Mouse (Mus musculus) liver, embryonic 15.5 days (tissue): ENCODE data around the gene Car12. TPM values are rescaled to one million over a fixed set of nuclear protein-coding genes. Genes with fewer than 3 reads are reported as not detected.

Source experiments
- ATAC-seq: fragments of 200-750 bp; cut with Nextera tagmentation; 2 replicates; pipeline ENCODE4 v1.8.0; 2017; ENCODE audit warnings: moderate number of reproducible peaks, mild to moderate bottlenecking, moderate library complexity; ENCODE audit not compliant: insufficient read depth
- H3K27ac ChIP-seq: fragments of 300-500 bp; sonication (generic); replicated peaks from 2 replicates; pipeline ENCODE4 v1.5.1; 2015; ENCODE audit warnings: mild to moderate bottlenecking, inconsistent platforms
- H3K27me3 ChIP-seq: fragments of 300-500 bp; sonication (generic); 2 replicates; pipeline ENCODE4 v1.6.1; 2015; ENCODE audit warnings: mild to moderate bottlenecking, inconsistent platforms
- H3K36me3 ChIP-seq: fragments of 300-500 bp; sonication (generic); replicated peaks from 2 replicates; pipeline ENCODE4 v1.6.1; 2015; ENCODE audit warnings: moderate library complexity, mild to moderate bottlenecking, inconsistent platforms
- H3K4me1 ChIP-seq: fragments of 300-500 bp; sonication (generic); replicated peaks from 2 replicates; pipeline ENCODE4 v1.6.1; 2015; ENCODE audit warnings: inconsistent platforms
- H3K4me2 ChIP-seq: fragments of 300-500 bp; sonication (generic); 2 replicates; pipeline ENCODE4 v1.6.1; 2015; ENCODE audit warnings: moderate library complexity, mild to moderate bottlenecking, inconsistent platforms
- H3K4me3 ChIP-seq: fragments of 300-500 bp; sonication (generic); replicated peaks from 2 replicates; pipeline ENCODE4 v1.5.1; 2015; ENCODE audit warnings: mild to moderate bottlenecking, inconsistent platforms
- H3K9ac ChIP-seq: fragments of 300-500 bp; sonication (generic); 2 replicates; pipeline ENCODE4 v1.6.1; 2015; ENCODE audit warnings: moderate library complexity, mild to moderate bottlenecking, inconsistent platforms
- H3K9me3 ChIP-seq: fragments of 300-500 bp; sonication (generic); replicated peaks from 2 replicates; pipeline ENCODE4 v1.6.1; 2016; ENCODE audit warnings: inconsistent platforms
- whole genome bisulfite sequencing: fragments of 180-500 bp; shearing (Covaris S2); methylation state at CpG from one replicate; pipeline ENCODE4 v1.1.7; 2015; ENCODE audit warnings: mixed read lengths; ENCODE audit not compliant: insufficient replicate concordance; 5-methylcytosine and 5-hydroxymethylcytosine counted together
- polyA plus RNA-seq: library from polyadenylated mRNA; unstranded; fragments of >200 nt; fragmentation: Nextera tagmentation; extraction: Ambion mirVana; gene quantifications from 2 replicates; pipeline ENCODE4 v1.2.1, GENCODE M21; 2015

Car12 gene
- polyA plus RNA-seq, result 0.25 and 0.28 TPM in 2 replicates

DNA sequence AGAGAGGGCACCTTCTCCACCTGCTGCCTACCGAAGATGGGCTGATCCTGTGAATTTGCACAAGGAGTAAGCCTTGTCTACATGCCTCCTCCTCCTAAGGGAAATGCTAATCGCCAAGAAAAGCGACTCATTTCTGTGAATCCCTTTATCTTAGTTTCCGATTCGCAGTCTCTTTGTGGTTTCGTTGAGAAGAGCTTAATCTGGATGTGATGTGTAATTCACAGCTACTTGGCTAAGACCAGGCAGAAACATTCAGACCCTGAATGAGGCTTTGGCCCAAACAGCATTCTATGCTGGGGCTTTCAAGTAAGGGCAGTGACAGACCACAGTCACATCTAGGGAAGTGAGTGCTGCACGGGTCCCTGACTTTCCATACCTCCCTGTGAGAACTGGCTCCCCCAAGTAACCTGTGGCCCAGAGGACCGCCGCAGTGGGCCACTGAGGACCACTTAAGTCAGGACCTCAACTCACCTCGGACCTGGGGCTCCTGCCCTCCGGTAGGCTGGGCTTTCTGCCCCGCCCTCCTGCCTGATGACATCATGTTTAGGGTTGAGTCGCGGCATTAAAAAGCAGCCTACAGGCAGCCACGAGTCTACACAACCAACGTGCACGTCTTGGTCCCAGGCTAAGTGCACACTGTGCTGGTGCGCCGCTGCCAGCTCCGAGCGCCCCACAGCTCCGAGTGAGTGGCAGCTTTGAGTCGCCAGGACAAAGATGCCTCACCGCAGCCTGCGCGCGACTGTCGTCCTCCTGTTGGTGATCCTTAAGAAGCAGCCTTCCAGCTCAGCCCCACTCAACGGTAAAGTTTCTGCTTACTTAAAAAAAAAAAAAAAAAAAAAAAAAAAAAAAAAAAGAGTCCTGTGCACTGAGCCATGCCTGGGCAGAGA lies at the start of gene Car12:
Gene Car12, plus strand, starts transcription at position 552 of the 887 bp plus-strand sequence.
- peak within 1 kb of the TSS; percentile 40 for H3K4me3 ChIP-seq
- H3K27me3 ChIP-seq, result peaks cover 60% of the 10 kb centered on the region
- no peak within 1 kb of the TSS for H3K27ac ChIP-seq
- H3K9ac ChIP-seq, result peak within 1 kb of the TSS; percentile 6; the same call in 1 of the 2 replicates
- no peaks in the 10 kb centered on the region for H3K36me3 ChIP-seq
- 4% methylated on average over 29 of the region's 29 CpGs for WGBS
- ATAC-seq, result peak; percentile 34; the same call in 1 of the 2 replicates
- H3K4me2 ChIP-seq, result peak within 1 kb of the TSS; percentile 66
- H3K4me1 ChIP-seq, result peaks cover 10% of the 10 kb centered on the region
- no peaks in the 10 kb centered on the region for H3K9me3 ChIP-seq

DNA sequence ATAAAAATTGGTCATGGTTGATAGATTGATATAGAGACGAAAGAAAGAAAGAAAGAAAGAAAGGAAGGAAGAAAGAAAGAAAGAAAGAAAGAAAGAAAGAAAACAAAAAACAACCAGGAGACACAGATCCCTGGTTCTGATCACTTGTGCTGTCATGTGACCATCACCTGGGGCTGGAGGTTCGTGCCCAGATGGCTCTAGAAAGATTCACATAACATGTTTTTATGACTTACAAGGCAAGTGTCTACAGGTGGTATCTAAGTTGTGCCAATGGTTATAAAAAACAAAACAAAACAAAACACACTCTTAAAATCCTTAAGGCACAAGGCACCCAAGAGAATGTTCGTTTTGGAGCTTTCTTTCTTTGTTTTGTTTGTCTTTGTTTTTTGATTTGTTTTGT lies 49.7 kb upstream of the Car12 start:
- H3K4me1 ChIP-seq, result no peaks in the 10 kb centered on the region
- no peak overlapping the region for H3K27ac ChIP-seq
- ATAC-seq, result no peak
- H3K9me3 ChIP-seq, result no peaks in the 10 kb centered on the region
- no peak overlapping the region for H3K4me2 ChIP-seq
- no peaks in the 10 kb centered on the region for H3K36me3 ChIP-seq
- H3K27me3 ChIP-seq, result no peaks in the 10 kb centered on the region
- H3K4me3 ChIP-seq, result no peak overlapping the region
- H3K9ac ChIP-seq, result no peak overlapping the region
- 55% methylated on average over 3 of the region's 3 CpGs for whole genome bisulfite sequencing

DNA sequence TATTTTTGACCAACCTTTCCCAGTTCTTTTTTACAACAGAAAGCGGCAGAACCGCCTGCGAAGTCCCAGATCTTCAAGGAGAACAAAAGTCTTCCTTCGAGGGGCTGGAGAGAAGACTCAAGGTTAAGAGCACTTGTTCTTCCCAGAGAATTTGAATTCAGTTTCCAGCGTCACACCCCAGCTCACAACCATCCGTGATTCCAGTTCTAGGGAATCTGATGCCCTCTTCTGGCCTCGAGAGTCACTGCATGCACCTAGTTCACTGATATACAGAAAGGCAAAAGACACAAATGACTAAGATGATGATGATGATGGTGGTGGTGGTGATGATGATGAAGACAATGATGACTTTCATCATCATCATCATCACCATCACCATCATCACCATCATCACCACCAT lies 48.9 kb upstream of the Car12 start:
- no peaks in the 10 kb centered on the region for H3K27me3 ChIP-seq
- H3K4me2 ChIP-seq, result no peak overlapping the region
- no peak overlapping the region for H3K9ac ChIP-seq
- ATAC-seq, result no peak
- 71% methylated on average over 7 of the region's 7 CpGs for WGBS
- H3K4me3 ChIP-seq, result no peak overlapping the region
- H3K9me3 ChIP-seq, result no peaks in the 10 kb centered on the region
- no peak overlapping the region for H3K27ac ChIP-seq
- no peaks in the 10 kb centered on the region for H3K36me3 ChIP-seq
- H3K4me1 ChIP-seq, result no peaks in the 10 kb centered on the region

DNA sequence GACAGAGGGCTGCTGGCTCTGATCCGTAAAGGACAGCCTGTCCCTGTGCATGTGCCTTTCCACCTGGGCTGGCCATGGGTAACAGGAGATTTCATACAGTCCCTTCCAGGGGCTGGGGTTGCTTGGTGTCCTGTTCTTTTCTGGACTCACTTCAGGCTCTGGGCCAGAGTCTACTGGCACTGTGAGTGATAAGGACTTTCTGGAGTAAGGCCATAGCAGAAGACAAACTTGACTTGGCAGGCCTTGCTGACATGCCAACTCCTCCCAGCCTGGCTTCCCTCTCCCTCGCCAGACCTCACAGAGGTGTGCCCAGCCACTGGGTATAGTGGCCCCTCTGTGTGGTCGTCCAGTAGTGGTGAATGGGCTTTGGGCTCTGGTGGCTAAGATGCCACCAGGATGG lies 47.3 kb upstream of the Car12 start:
- H3K4me1 ChIP-seq, result no peaks in the 10 kb centered on the region
- no peaks in the 10 kb centered on the region for H3K36me3 ChIP-seq
- H3K27ac ChIP-seq, result no peak overlapping the region
- no peaks in the 10 kb centered on the region for H3K9me3 ChIP-seq
- no peak overlapping the region for H3K4me2 ChIP-seq
- H3K4me3 ChIP-seq, result no peak overlapping the region
- H3K27me3 ChIP-seq, result no peaks in the 10 kb centered on the region
- 71% methylated on average over 3 of the region's 3 CpGs for WGBS
- no peak overlapping the region for H3K9ac ChIP-seq
- no peak for ATAC-seq

DNA sequence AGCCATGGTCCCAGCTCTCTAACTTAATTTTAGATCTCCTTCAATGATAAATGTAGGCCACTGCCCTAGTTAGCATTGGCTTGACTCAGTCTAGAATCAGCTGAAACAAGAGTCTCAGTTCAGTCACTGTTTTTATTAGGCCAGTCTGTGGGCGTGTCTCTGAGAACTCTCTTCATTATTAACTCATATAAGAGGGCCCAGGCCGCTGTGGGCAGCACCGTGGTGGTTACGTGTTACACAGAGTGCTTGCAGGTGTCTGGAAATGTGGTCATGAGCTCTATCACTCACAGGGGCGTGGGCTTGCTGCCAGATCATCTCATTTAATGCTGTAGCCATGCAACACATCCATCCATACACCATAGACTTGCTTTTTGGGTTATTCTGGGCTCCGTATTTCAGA lies 46.4 kb upstream of the Car12 start:
- Histone ChIP-seq H3K27ac (no peak overlapping the region), H3K36me3 (no peaks in the 10 kb centered on the region), H3K9ac (no peak overlapping the region), H3K4me3 (no peak overlapping the region), H3K4me1 (no peaks in the 10 kb centered on the region), H3K27me3 (no peaks in the 10 kb centered on the region), H3K9me3 (no peaks in the 10 kb centered on the region), H3K4me2 (no peak overlapping the region)
- ATAC-seq, result no peak
- WGBS, result 59% methylated on average over 6 of the region's 6 CpGs

DNA sequence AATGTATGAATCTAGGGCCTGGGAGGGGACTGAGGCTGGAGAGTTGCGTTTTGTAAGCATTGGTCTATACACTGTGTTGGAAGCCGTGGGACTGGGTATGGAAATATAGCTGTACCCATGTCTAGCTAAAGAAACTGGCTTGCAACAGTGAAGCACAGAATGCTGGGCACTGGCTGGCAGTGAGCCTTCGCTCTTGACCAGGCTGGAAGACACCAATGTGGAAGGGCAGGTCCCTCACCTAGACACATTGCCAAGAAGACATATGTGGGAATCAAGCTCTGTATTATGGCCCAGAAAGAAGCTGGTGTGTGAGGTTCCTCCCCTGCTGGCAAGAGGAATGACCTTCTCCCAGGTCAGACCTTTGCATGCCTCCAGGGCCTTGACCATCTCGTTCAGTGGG lies 45.6 kb upstream of the Car12 start:
- Histone ChIP-seq H3K27ac (no peak overlapping the region), H3K4me3 (no peak overlapping the region), H3K9ac (no peak overlapping the region), H3K36me3 (no peaks in the 10 kb centered on the region), H3K9me3 (no peaks in the 10 kb centered on the region), H3K27me3 (no peaks in the 10 kb centered on the region), H3K4me2 (no peak overlapping the region), H3K4me1 (no peaks in the 10 kb centered on the region)
- no peak for ATAC-seq
- 72% methylated on average over 4 of the region's 4 CpGs for WGBS

DNA sequence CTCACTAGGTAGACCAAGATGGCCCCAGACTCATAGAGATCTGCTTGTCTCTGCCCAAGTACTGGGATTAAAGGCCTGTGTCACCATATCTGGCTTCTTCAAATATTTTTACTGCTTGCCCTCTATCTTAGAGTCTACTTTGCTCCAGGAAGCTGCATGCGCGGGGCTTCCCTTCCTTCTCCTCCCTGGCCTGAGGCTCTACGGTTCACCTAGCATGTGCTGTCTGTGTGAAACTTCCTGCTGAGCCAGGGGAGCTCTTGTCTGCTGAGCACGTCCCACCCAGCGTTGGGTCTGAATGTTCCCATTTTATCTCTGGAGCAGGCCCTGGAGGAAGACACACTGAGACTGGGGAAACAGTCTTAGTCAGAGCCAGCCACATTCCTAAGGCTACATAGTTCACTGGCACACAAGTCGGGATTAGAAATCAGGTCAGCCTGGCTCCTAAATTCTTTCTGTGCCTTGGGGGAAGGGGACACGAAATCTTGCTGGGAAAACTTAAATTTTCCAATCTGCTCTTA lies 43.9 kb upstream of the Car12 start:
- no peak overlapping the region for H3K4me2 ChIP-seq
- H3K36me3 ChIP-seq, result no peaks in the 10 kb centered on the region
- no peaks in the 10 kb centered on the region for H3K9me3 ChIP-seq
- no peak overlapping the region for H3K4me3 ChIP-seq
- H3K9ac ChIP-seq, result no peak overlapping the region
- H3K4me1 ChIP-seq, result no peaks in the 10 kb centered on the region
- no peak for ATAC-seq
- no peak overlapping the region for H3K27ac ChIP-seq
- no peaks in the 10 kb centered on the region for H3K27me3 ChIP-seq
- WGBS, result 26% methylated on average over 7 of the region's 7 CpGs

DNA sequence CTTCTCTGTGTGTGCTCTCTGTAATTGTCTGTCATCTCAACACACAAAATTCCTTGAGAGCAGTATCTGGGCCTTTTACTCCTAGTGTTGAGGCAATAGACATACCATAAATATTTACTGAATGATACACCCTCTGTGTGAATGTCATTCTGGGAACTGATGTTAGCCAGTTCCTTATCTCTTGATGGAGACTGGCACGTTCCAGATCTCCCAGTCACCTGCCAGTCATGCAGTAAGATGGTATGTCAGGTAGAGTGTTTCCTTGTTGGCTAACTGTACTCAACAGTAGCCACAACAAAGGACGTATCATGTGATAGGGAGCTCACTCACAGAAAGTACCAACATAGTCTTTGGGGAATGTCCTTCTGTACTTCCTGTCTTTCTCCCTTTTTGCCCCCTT lies 39.7 kb upstream of the Car12 start:
- Histone ChIP-seq H3K27ac (no peak overlapping the region), H3K9me3 (no peaks in the 10 kb centered on the region), H3K27me3 (no peaks in the 10 kb centered on the region), H3K4me1 (no peaks in the 10 kb centered on the region), H3K9ac (no peak overlapping the region), H3K4me2 (no peak overlapping the region), H3K4me3 (no peak overlapping the region), H3K36me3 (no peaks in the 10 kb centered on the region)
- WGBS, result 36% methylated on average over 2 of the region's 2 CpGs
- no peak for ATAC-seq

DNA sequence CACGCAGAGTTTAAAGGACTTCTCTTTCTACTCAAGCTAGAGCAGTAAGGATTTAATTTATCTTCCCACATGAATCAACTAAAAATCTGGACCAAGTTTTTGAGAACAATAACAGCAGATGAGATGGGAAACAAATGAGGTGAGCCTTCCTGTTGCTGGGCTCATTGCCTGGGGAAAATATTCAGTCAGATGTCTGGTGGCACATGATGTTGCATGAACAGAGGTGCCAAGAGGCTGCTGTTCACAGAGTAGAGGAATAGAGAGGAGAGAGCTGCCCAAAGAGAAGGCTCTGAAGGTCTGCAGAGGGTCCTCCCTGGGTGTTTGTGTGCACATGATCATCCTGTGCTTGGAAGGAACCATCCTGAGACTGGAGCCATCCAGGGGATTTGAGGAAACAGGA lies 37.9 kb upstream of the Car12 start:
- WGBS, result 76% methylated on average over 1 of the region's 1 CpGs
- H3K4me2 ChIP-seq, result no peak overlapping the region

DNA sequence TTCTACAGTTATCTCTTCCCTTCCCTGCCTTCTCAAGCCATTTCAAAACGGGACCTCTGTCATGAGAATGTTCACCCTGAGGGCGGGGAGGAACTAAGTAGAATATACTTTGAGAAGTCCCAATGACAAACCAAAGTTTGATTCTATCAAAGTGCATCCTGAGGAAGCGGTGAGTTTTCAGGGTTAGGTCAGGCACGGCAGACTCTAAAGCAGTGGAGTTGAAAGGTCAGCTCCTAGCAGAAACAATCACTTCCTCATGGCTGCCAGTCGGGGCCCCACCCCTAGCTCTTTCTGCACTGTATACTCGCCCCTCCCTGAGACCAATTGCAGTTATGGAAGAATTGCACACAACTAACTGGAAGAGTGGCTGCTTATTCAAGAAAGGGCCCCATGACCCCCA lies 33.4 kb upstream of the Car12 start:
- Histone ChIP-seq H3K36me3 (no peaks in the 10 kb centered on the region), H3K9ac (no peak overlapping the region), H3K4me2 (0 out of 2 replicates have a peak overlapping the region, but pooled peaks have one; percentile 5), H3K4me3 (no peak overlapping the region), H3K4me1 (peaks cover 9% of the 10 kb centered on the region; the same call in 1 of the 2 replicates), H3K27me3 (no peaks in the 10 kb centered on the region), H3K27ac (no peak overlapping the region), H3K9me3 (no peaks in the 10 kb centered on the region)
- no peak for ATAC-seq
- 18% methylated on average over 6 of the region's 6 CpGs for WGBS

More for the DNA sequence above, 37.9 kb upstream of the Car12 start:
- Histone ChIP-seq H3K27ac (no peak overlapping the region), H3K36me3 (no peaks in the 10 kb centered on the region), H3K9me3 (no peaks in the 10 kb centered on the region), H3K4me1 (peaks cover 8% of the 10 kb centered on the region; the same call in 1 of the 2 replicates), H3K4me3 (no peak overlapping the region), H3K9ac (no peak overlapping the region), H3K27me3 (no peaks in the 10 kb centered on the region)
- no peak for ATAC-seq

DNA sequence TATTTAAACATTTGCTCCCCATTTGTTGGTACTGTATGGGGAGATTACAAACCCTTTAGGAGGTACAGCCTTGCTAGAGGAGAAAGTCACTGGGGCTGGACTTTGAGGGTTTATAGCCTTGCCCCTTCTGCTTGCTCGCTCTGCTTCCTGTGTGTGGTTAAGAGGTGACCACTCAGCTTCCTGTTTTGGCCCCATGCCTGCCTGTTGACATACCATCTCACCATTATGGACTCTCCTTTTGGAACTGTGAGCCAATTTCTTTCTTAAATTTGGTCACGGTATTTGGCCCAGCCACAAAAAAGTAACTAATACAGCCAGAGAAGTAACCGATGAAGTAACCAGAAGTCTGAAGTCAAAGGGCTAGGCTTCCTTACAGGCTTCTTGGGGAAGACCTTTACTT lies 30.7 kb upstream of the Car12 start:
- no peak for ATAC-seq
- H3K4me2 ChIP-seq, result no peak overlapping the region
- no peak overlapping the region for H3K4me3 ChIP-seq
- WGBS, result 23% methylated on average over 3 of the region's 3 CpGs
- H3K27me3 ChIP-seq, result no peaks in the 10 kb centered on the region
- H3K27ac ChIP-seq, result no peak overlapping the region
- H3K9ac ChIP-seq, result no peak overlapping the region
- H3K36me3 ChIP-seq, result no peaks in the 10 kb centered on the region
- peaks cover 9% of the 10 kb centered on the region; the same call in 1 of the 2 replicates for H3K4me1 ChIP-seq
- H3K9me3 ChIP-seq, result no peaks in the 10 kb centered on the region
